Mouse (Mus musculus) splenic B cell, adult 2 months (primary cell): ENCODE measurements around the gene Grk3.

Source experiments
- DNase-seq: peaks from one replicate; pipeline ENCODE4 v3.0.0-alpha.2; 2011; ENCODE audit warnings: low read depth, low spot score
- H3K27me3 ChIP-seq: 2 replicates; pipeline ENCODE4 v1.6.1; 2012; ENCODE audit warnings: mild to moderate bottlenecking, low read length, moderate library complexity, mixed read lengths; ENCODE audit not compliant: control insufficient read depth, poor library complexity, insufficient read depth, severe bottlenecking
- H3K36me3 ChIP-seq: 2 replicates; pipeline ENCODE4 v1.6.1; 2012; ENCODE audit warnings: mild to moderate bottlenecking, low read length, moderate library complexity, mixed read lengths; ENCODE audit not compliant: control insufficient read depth, poor library complexity, insufficient read depth, severe bottlenecking

Grk3 gene

DNA sequence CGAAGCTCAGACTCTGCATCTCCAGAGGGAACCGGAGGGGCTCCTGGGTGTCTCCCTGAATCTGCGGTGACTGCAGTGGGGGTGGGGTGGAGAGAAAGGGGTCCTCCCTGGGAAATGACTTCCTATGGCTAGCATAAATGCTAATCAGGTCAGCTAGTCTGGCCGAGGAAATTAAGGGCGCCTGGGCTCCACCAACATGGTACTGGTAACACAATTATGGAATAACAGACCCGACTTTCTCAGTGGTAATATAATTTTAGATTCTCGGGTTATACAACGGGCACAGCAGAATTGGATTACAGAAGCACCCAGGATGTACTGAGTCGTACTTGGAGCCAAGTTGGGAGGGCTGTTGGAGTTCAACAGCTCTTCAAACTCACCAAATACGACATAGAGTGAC is 79.0 kb downstream of the Grk3 start:
- DNase-seq = no peak
- H3K36me3 ChIP-seq = no peaks in the 10 kb centered on the region
- H3K27me3 ChIP-seq = no peaks in the 10 kb centered on the region

DNA sequence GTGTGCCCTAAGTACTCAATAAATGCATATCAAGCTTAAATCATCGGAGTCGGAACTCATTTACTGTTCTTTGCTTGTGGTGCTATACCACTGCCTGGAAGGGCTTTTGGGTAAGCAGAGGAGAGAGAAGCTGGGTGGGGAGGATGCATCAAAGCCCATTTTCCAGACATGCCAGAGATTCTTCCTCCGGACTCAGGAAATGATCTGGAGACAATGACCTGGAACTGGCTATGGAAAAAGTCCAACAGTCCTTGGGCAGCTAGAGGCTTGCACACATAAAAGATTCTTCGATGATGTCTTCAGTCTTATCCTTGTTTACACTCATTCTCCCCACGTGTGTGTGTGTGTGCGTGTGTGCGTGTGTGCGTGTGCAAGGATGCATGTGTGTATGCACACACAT is 80.2 kb downstream of the Grk3 start:
- H3K36me3 ChIP-seq = no peaks in the 10 kb centered on the region
- H3K27me3 ChIP-seq = no peaks in the 10 kb centered on the region
- DNase-seq = no peak

DNA sequence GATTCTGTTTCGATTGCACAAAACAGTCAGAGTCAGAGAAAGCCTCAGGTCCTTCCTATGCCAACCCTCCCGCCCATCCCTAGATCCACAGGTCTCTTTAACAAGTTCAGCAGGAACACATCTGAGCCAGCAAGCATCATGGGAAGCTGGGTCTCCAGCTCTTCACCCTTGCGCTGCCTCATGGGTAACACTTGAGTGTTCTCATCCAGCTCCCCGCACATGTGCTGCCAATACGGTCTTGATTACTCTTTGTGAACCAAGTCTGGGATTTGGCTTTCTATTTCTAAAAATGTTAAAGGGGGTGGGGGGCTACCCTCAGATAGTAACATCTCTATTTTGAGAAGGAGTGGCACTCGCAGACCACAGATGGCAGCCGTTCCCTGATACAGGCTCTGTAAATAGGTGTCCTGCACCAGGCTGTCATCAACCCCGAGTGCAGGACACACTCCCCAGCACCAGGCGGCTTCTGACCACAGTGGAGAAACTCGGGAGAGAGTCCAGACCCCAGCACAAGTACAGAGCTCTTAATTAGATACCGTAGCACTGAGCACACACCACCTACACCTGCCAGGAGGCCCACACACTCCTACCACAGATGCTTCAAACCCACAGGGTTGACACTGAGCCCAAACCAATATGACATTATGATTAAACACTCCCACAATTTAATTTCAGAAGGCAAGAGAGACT is 82.6 kb downstream of the Grk3 start:
- H3K27me3 ChIP-seq = no peaks in the 10 kb centered on the region
- DNase-seq = no peak
- no peaks in the 10 kb centered on the region for H3K36me3 ChIP-seq

DNA sequence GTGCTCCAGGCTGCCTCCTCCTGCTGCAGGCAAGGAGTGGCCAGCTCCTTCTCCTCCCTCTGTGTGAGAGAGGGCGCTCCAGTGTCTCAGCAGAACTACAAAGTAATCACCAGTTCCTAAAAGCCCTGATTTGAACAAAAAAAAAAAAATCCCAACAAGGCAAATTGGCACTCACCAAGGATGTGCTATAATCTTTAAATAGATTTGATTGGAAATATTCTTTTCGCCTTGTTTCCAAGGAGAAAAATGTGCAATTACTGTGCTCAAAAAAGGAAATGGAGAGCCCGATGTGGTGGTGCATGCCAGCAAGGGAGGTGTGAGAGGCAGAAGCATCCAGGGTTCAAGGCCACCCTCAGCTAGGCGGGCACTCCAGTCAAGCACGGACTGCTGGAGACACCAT is 83.7 kb downstream of the Grk3 start:
- H3K36me3 ChIP-seq = no peaks in the 10 kb centered on the region

DNA sequence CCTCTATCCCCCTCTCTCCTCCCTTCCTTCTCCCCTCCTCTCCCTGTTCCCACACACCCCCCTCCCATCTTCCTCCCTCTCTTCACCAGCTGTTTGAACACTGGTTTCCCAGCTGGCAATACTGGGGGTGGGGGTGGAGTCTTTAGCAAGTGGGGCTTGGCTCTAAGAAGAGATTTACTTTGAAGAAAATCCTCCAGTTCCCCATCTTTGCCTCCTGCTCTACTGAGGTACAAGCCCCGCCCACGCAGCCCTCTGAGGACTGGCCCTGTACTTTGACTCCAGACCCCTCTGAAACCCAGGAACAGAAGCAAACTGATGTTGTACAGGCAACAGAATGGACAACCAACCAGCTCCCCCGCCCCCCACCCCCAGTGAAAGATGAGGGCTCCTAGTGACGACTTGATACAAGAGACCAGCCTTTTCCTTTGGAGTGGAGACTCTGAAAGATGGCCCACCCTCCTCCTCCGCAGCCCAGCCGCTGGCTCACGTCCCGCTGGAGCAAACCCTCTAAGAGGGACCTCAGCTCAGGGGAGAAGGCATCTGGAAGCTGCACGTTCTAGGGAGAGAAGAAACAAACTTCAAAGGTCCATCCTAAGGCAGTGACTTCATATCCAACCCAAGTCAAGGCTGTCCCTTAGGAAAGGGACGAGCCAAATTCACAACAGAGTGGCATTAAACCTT is 87.2 kb downstream of the Grk3 start:
- H3K36me3 ChIP-seq = no peaks in the 10 kb centered on the region

More for the DNA sequence above, 83.7 kb downstream of the Grk3 start:
- no peak for DNase-seq
- no peaks in the 10 kb centered on the region for H3K27me3 ChIP-seq

DNA sequence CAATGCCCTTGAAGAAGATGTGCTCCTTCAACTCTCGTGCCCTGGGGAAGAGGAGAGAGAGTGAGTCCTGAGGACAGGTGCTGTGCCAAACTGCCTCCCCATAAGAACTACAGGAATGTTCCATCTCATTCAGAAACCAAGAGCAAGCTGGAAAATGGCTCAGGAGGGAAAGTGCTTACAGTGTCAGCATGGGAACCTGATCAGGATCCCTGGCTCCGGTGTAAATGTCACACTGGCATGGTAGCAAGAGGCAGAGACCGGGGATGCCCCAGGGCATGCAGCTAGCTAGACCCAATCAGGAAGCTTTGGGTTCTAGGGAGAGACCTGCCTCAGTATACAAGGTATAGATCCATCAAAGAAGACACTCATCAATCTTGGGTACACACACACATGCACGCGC is 90.2 kb downstream of the Grk3 start:
- Histone ChIP-seq H3K36me3 (no peaks in the 10 kb centered on the region), H3K27me3 (no peaks in the 10 kb centered on the region)
- DNase-seq = no peak

More for the DNA sequence above, 87.2 kb downstream of the Grk3 start:
- no peaks in the 10 kb centered on the region for H3K27me3 ChIP-seq
- no peak for DNase-seq

DNA sequence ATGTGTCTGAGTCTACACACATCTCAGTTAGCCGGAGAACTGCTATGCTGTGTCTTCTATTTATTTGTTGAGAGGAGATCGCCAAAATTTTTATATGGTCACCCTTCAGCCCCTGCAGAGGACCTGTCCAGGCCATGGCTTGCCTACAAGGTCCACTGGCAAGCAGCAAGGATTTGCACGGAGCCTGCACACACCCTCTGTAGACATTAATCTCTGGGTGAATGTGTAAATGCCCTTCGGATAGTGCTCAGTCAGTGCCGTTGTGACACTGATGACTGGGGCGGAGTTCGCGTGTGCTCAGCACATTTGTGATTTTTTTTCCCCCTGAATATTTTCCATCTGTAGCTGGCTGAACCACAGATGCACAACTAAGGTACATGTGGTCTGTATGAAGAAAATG is 90.8 kb downstream of the Grk3 start:
- no peak for DNase-seq
- Histone ChIP-seq H3K27me3 (no peaks in the 10 kb centered on the region), H3K36me3 (no peaks in the 10 kb centered on the region)

DNA sequence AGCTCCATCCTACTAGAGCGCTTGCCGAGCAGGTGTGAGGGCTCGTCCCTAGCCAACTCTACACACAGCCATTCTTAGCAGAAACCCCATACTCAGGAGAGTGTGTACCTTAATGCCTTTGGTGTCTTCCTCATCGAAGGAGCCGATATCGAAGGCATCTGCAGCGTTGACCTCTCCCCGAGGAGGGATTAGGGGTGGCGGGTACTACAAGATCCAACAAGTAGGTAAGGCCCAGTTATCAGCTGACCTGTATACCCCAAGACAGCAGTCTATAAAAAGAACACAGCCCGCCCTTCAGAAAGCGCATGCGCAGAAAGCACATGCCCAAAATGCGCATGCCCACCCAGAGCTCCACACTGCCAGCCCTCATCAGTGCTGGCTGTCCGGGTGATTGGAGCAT is 91.8 kb downstream of the Grk3 start:
- Histone ChIP-seq H3K36me3 (no peaks in the 10 kb centered on the region), H3K27me3 (no peaks in the 10 kb centered on the region)
- DNase-seq = no peak

DNA sequence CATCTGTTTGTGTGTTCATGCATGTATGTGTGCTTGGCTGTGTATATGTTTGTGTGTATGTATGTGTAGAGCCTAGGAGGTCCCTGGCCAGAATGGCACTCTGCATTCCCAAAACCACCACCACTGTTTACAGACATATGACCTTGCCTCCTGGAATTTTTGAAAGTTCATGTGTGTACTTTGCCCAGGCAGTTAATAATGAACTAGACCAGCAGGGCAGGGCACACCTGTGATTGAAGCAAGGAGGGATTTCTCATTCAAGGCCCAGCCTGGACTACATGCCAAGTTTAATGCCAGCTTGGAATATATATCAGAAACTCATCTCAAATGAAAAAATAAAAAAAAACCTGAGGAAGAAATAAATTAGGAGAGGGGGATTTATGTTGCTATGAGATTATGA is 93.7 kb downstream of the Grk3 start:
- no peak for DNase-seq
- H3K27me3 ChIP-seq = no peaks in the 10 kb centered on the region
- H3K36me3 ChIP-seq = no peaks in the 10 kb centered on the region

DNA sequence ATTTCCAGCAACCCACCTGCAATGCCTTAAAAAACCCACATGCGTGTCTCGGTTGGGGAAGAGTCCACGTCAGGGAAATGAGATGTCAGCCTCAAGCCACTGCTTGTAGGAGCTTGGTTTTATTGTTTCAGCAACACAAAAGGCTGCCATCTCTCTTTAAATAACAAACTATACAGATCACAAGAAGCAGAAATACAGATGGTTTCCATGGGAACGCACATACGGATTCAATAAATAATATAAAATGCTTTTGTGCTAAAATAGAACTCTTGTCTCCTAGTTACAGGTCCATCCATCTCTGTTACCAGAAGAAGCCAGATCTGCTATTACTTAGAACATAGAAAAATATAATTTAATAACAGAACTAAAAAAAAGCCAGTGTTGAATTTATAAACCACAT is 105.2 kb downstream of the Grk3 start:
- DNase-seq = no peak
- Histone ChIP-seq H3K36me3 (no peaks in the 10 kb centered on the region), H3K27me3 (no peaks in the 10 kb centered on the region)

DNA sequence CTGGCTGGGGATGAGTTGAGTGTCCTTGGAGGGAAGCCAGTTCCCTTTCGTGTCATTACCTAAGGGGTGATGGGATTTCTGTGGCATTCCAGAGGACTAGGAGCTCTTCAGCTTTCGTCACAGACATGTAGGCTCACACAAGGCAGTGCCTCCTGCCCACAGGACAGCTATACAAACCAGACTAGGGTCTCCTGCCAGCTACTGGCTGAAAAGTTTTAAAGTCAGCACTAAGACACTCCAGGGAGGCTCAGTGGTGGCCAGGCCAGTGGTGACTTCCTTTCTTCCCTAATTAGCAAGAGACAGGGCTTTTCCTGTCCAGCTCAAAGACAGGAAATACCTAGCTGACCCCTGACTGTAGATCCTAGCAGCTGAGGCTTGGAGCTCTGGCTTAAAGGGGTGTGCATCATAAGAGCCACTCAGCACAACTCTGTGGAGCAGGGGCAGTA is 107.4 kb downstream of the Grk3 start:
- H3K27me3 ChIP-seq = no peaks in the 10 kb centered on the region
- DNase-seq = no peak

DNA sequence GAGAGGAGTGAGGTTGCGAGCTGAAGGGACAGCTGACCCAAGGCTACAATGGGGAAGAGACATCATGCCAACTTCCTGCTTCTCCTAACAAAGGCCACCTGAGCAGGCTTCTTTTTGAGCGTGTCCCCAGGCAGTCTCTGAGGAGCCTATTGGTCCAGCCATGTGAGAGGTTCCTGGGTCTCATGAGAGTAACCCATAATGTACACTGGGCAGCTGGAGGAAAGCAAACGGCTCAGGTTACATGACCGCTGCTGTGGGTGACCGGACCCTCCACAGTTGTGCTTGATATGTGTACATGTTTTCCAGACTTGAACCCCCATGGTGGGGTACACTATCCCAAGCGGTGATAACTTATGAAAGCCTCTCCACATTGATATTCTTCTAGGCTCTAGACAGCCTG is 108.1 kb downstream of the Grk3 start:
- Histone ChIP-seq H3K27me3 (no peaks in the 10 kb centered on the region), H3K36me3 (no peaks in the 10 kb centered on the region)
- no peak for DNase-seq

More for the DNA sequence above, 107.4 kb downstream of the Grk3 start:
- no peaks in the 10 kb centered on the region for H3K36me3 ChIP-seq

DNA sequence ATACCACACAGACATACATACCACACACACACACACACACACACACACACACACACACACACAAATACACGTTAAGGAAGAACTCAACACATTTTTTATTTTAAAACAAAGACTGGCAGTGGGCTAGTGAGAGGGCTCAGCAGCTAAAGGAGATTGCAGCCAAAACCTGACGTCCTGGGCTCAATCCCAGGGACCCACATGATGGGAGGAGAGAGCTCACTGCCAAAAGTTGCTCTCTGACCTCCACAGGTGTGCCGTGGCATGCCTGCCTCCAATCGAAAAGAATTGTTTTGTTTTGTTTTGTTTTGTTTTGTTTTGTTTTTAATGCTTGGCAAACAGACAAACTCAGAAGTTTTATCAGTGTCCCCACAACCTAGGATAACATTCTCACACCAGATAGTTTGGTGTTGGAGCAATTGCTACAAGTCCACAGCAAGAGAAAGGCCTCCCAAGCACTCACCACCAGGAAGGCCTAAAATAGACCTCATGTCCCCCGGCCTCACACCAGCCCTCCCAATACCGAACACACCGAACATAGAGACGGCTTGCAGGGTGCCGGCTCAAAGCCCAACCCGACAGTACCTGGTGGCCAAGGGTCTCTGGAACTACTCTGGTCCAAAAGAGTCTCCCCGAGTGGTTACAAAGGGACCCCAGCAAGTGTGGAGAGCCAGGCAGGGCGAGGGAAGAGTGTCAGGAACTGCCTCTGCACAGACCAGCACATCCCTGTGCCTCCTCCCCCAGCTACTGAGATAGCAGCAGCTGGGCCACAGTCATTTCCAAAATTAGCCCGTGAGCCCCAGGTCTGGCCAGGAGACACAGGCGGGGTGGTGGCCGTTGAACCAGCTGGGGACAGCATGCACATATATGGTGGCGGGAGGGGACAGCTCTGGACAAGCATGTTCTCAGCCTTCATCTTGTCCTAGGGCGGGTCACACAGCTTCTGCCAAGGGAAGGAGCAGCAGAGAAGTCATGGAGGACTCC is 119.6 kb downstream of the Grk3 start, which contains the start of gene Myo18b:
Gene Myo18b, minus strand, starts transcription at position 689 of the 981 bp plus-strand sequence.
- Histone ChIP-seq H3K36me3 (no peaks in the 10 kb centered on the region), H3K27me3 (no peaks in the 10 kb centered on the region)
- no peak for DNase-seq

DNA sequence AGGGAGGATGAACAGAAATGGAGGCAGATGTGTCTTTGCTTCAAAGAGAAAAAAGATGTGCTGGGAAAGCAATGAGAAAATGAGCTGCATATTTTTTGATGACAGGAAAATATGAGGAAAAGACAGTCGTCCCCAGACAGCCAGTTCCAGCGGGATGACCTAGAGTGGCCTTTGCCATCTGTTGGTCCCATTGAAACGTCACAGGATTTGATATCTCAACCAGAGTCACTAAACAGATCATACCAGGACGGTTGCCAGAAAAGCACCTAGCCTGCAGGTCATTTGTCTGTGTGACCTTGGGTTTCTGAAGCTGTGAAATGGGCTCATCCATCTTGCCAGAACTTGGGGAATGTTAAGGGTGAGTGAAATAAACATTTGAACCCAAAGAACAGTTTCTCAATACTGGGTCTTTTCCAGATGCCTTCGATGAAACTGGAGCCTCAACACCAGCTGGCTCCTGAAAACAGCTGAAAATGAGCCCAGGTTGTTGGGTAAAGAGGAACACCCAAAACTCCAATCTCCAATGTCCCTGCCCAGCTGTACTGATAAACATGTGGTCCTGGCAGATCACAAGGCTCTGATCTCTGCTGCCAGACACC is 122.0 kb downstream of the Grk3 start:
- no peaks in the 10 kb centered on the region for H3K27me3 ChIP-seq
- no peak for DNase-seq
- no peaks in the 10 kb centered on the region for H3K36me3 ChIP-seq
